Mouse (Mus musculus) heart, postnatal 4 days (tissue): ENCODE results near the gene Gdf15. TPM values are rescaled to one million over a fixed set of nuclear protein-coding genes. Genes with fewer than 3 reads are reported as not detected.

Experiments used
- DNase-seq: peaks from one replicate; pipeline ENCODE4 v3.0.0; 2021
- total RNA-seq, 2 experiments: library from RNA; stranded (reverse); gene quantifications; 2 replicates each; pipeline ENCODE4 v1.2.3; 2021

Gene Gdf15
- total RNA-seq, 2 experiments from 2014 or later: 2.7 to 3.5 TPM

- no peak for DNase-seq
Measured at GRCm38 (mm10) chr8:70584606-70585257, 47.5 kb downstream of the Gdf15 start.

- no peak for DNase-seq
Measured at GRCm38 (mm10) chr8:70583476-70584387, 48.5 kb downstream of the Gdf15 start.

Other genes starting within 250 kb of the Gdf15 start
- gene Crtc1, start 192.9 kb downstream of the Gdf15 start, total RNA-seq: 10 to 100 TPM; 12.8 to 15.4 TPM
- gene Klhl26, start 155.5 kb downstream of the Gdf15 start, total RNA-seq: 1 to 10 TPM; 8.2 to 9.2 TPM
- not detected for gene Tmem59l, start 145.1 kb downstream of the Gdf15 start, total RNA-seq
- under 1 TPM in 1 of 2 experiments, not detected in 1; 0.55 TPM for gene Crlf1, start 139.3 kb downstream of the Gdf15 start, total RNA-seq
- gene Rex1bd, start 125.7 kb downstream of the Gdf15 start, total RNA-seq: 100 to 1,000 TPM in 1 of 2 experiments, 10 to 100 TPM in 1; 96.9 to 109 TPM
- 1,000 to 10,000 TPM; 1,698 to 1,707 TPM for gene Uba52, start 121.7 kb downstream of the Gdf15 start, total RNA-seq
- gene Fkbp8, start 104.7 kb downstream of the Gdf15 start, total RNA-seq: 100 to 1,000 TPM; 204 to 207 TPM
- 10 to 100 TPM; 67.5 to 76.9 TPM for gene Kxd1, start 104.5 kb downstream of the Gdf15 start, total RNA-seq
- 10 to 100 TPM; 16.7 to 17.6 TPM for gene Ell, start 93.0 kb downstream of the Gdf15 start, total RNA-seq
- gene Isyna1, start 38.1 kb downstream of the Gdf15 start, total RNA-seq: 10 to 100 TPM; 38.9 to 41.6 TPM
- gene Ssbp4, start 23.6 kb downstream of the Gdf15 start, total RNA-seq: 10 to 100 TPM; 73.8 to 78.5 TPM
- gene Lrrc25, start 16.3 kb downstream of the Gdf15 start, total RNA-seq: 1 to 10 TPM; 1.1 to 1.5 TPM
- gene Pgpep1, start 27.9 kb upstream of the Gdf15 start, total RNA-seq: 10 to 100 TPM; 32.2 to 38.4 TPM
- 100 to 1,000 TPM; 107 to 120 TPM for gene Lsm4, start 40.8 kb upstream of the Gdf15 start, total RNA-seq
- 100 to 1,000 TPM; 254 to 261 TPM for gene Jund, start 66.5 kb upstream of the Gdf15 start, total RNA-seq
- under 1 TPM; 0.10 to 0.11 TPM for gene Iqcn, start 71.0 kb upstream of the Gdf15 start, total RNA-seq
- not detected for gene Gm3336, start 86.1 kb upstream of the Gdf15 start, total RNA-seq
- 1 to 10 TPM in 1 of 2 experiments, under 1 TPM in 1; 0.74 to 1.0 TPM for gene Pde4c, start 91.3 kb upstream of the Gdf15 start, total RNA-seq
- gene Rab3a, start 122.2 kb upstream of the Gdf15 start, total RNA-seq: 10 to 100 TPM; 27.3 to 28.7 TPM
- 10 to 100 TPM; 35.8 to 37.9 TPM for gene Mpv17l2, start 128.5 kb upstream of the Gdf15 start, total RNA-seq
- 10 to 100 TPM; 36.0 to 39.2 TPM for gene Pik3r2, start 144.3 kb upstream of the Gdf15 start, total RNA-seq
- 1 to 10 TPM; 8.4 to 8.9 TPM for gene Mast3, start 172.6 kb upstream of the Gdf15 start, total RNA-seq
- under 1 TPM in 1 of 2 experiments, not detected in 1; 0.12 TPM for gene Il12rb1, start 176.0 kb upstream of the Gdf15 start, total RNA-seq
- 1 to 10 TPM; 5.1 to 7.5 TPM for gene Arrdc2, start 207.3 kb upstream of the Gdf15 start, total RNA-seq
- gene Kcnn1, start 230.8 kb upstream of the Gdf15 start, total RNA-seq: 1 to 10 TPM; 2.5 to 3.0 TPM
- gene Ccdc124, start 241.5 kb upstream of the Gdf15 start, total RNA-seq: 10 to 100 TPM; 42.6 to 46.2 TPM